Mouse (Mus musculus): ENCODE results near the gene Ulk4. TPM values are rescaled to one million over a fixed set of nuclear protein-coding genes. Genes with fewer than 3 reads are reported as not detected.

Ulk4 gene
- polyA plus RNA-seq, 2 experiments, result 0.40 to 30.5 TPM

GRCm38 (mm10) chr9:121265307-121265706 lies 11.7 kb downstream of the Ulk4 start:
- 51% methylated on average over 10 of the region's 10 CpGs for WGBS (ENCODE audit: insufficient replicate concordance)
- Histone ChIP-seq H3K36me3 (replicated peaks; ENCODE audit: control insufficient read depth, insufficient read depth, low read depth) (no peaks in the 10 kb centered on the region), H3K9ac (replicated peaks) (no peak overlapping the region), H3K4me3 (ENCODE audit: insufficient read depth in 1 of 2, low read depth in 2 of 2, low read length in 2 of 2) (no peak overlapping the region), H3K27me3 (ENCODE audit: control insufficient read depth, insufficient read depth, low read length) (no peaks in the 10 kb centered on the region), H3K27ac (no peak overlapping the region), H3K9me3 (ENCODE audit: control insufficient read depth, low read length) (no peaks in the 10 kb centered on the region), H3K4me2 (ENCODE audit: low read depth) (no peak overlapping the region), H3K4me1 (replicated peaks; ENCODE audit: control insufficient read depth in 2 of 2, insufficient read depth in 2 of 2, low read length in 1 of 2) (no peaks in the 10 kb centered on the region)
- ATAC-seq (ENCODE audit: insufficient read depth) (no peak), DNase-seq (ENCODE audit: low read depth in 3 of 3, low spot score in 3 of 3) (no peak)
- no peak for TF ChIP-seq EP300 (IDR thresholded peaks at IDR 0.05; ENCODE audit: low read depth)
- TF ChIP-seq CTCF (IDR thresholded peaks at IDR 0.05; ENCODE audit: low read depth), result no peak

GRCm38 (mm10) chr9:121257106-121257505 lies 19.9 kb downstream of the Ulk4 start:
- Histone ChIP-seq H3K27ac (no peak overlapping the region), H3K4me3 (ENCODE audit: insufficient read depth in 1 of 2, low read depth in 2 of 2, low read length in 2 of 2) (no peak overlapping the region), H3K4me1 (replicated peaks; ENCODE audit: control insufficient read depth in 2 of 2, insufficient read depth in 2 of 2, low read length in 1 of 2) (no peaks in the 10 kb centered on the region), H3K4me2 (ENCODE audit: low read depth) (no peak overlapping the region), H3K9ac (replicated peaks) (no peak overlapping the region), H3K36me3 (replicated peaks; ENCODE audit: control insufficient read depth, insufficient read depth, low read depth) (no peaks in the 10 kb centered on the region), H3K9me3 (ENCODE audit: control insufficient read depth, low read length) (no peaks in the 10 kb centered on the region), H3K27me3 (ENCODE audit: control insufficient read depth, insufficient read depth, low read length) (no peaks in the 10 kb centered on the region)
- 69% methylated on average over 9 of the region's 9 CpGs for WGBS (ENCODE audit: insufficient replicate concordance)
- ATAC-seq (ENCODE audit: insufficient read depth) (no peak), DNase-seq (ENCODE audit: low read depth in 3 of 3, low spot score in 3 of 3) (no peak)
- no peak for TF ChIP-seq CTCF (IDR thresholded peaks at IDR 0.05; ENCODE audit: low read depth)
- TF ChIP-seq EP300 (IDR thresholded peaks at IDR 0.05; ENCODE audit: low read depth), result no peak

GRCm38 (mm10) chr9:121254761-121255160 lies 22.2 kb downstream of the Ulk4 start:
- Histone ChIP-seq H3K27ac (no peak overlapping the region), H3K36me3 (replicated peaks; ENCODE audit: control insufficient read depth, insufficient read depth, low read depth) (no peaks in the 10 kb centered on the region), H3K4me3 (ENCODE audit: insufficient read depth in 1 of 2, low read depth in 2 of 2, low read length in 2 of 2) (no peak overlapping the region), H3K4me2 (ENCODE audit: low read depth) (no peak overlapping the region), H3K9ac (replicated peaks) (no peak overlapping the region), H3K27me3 (ENCODE audit: control insufficient read depth, insufficient read depth, low read length) (no peaks in the 10 kb centered on the region), H3K4me1 (replicated peaks; ENCODE audit: control insufficient read depth in 2 of 2, insufficient read depth in 2 of 2, low read length in 1 of 2) (no peaks in the 10 kb centered on the region), H3K9me3 (ENCODE audit: control insufficient read depth, low read length) (no peaks in the 10 kb centered on the region)
- TF ChIP-seq EP300 (IDR thresholded peaks at IDR 0.05; ENCODE audit: low read depth) (no peak), CTCF (IDR thresholded peaks at IDR 0.05; ENCODE audit: low read depth) (no peak)
- no peak for DNase-seq (ENCODE audit: low read depth in 3 of 3, low spot score in 3 of 3)
- WGBS (ENCODE audit: insufficient replicate concordance), result 83% methylated on average over 13 of the region's 13 CpGs
- no peak for ATAC-seq (ENCODE audit: insufficient read depth)

GRCm38 (mm10) chr9:121253983-121254382 lies 23.0 kb downstream of the Ulk4 start:
- Histone ChIP-seq H3K9ac (replicated peaks) (no peak overlapping the region), H3K4me1 (replicated peaks; ENCODE audit: control insufficient read depth in 2 of 2, insufficient read depth in 2 of 2, low read length in 1 of 2) (no peaks in the 10 kb centered on the region), H3K4me3 (ENCODE audit: insufficient read depth in 1 of 2, low read depth in 2 of 2, low read length in 2 of 2) (no peak overlapping the region), H3K27ac (no peak overlapping the region), H3K4me2 (ENCODE audit: low read depth) (no peak overlapping the region), H3K9me3 (ENCODE audit: control insufficient read depth, low read length) (no peaks in the 10 kb centered on the region), H3K27me3 (ENCODE audit: control insufficient read depth, insufficient read depth, low read length) (no peaks in the 10 kb centered on the region), H3K36me3 (replicated peaks; ENCODE audit: control insufficient read depth, insufficient read depth, low read depth) (no peaks in the 10 kb centered on the region)
- DNase-seq (ENCODE audit: low read depth in 3 of 3, low spot score in 3 of 3) (no peak), ATAC-seq (ENCODE audit: insufficient read depth) (no peak)
- 55% methylated on average over 2 of the region's 2 CpGs for WGBS (ENCODE audit: insufficient replicate concordance)
- TF ChIP-seq CTCF (IDR thresholded peaks at IDR 0.05; ENCODE audit: low read depth) (no peak), EP300 (IDR thresholded peaks at IDR 0.05; ENCODE audit: low read depth) (no peak)

- no peak for ATAC-seq (ENCODE audit: insufficient read depth)
- no peak for TF ChIP-seq EP300 (IDR thresholded peaks at IDR 0.05; ENCODE audit: low read depth)
- TF ChIP-seq CTCF (IDR thresholded peaks at IDR 0.05; ENCODE audit: low read depth), result no peak
- no peaks in the 10 kb centered on the region for H3K4me1 ChIP-seq (replicated peaks; ENCODE audit: control insufficient read depth in 2 of 2, insufficient read depth in 2 of 2, low read length in 1 of 2)
These were observed 26.1 kb downstream of the Ulk4 start for GRCm38 (mm10) chr9:121250854-121251253.

More at GRCm38 (mm10) chr9:121250854-121251253, 26.1 kb downstream of the Ulk4 start:
- no peak for DNase-seq (ENCODE audit: low read depth in 3 of 3, low spot score in 3 of 3)
- no peaks in the 10 kb centered on the region for H3K9me3 ChIP-seq (ENCODE audit: control insufficient read depth, low read length)
- 68% methylated on average over 11 of the region's 11 CpGs for WGBS (ENCODE audit: insufficient replicate concordance)
- H3K36me3 ChIP-seq (replicated peaks; ENCODE audit: control insufficient read depth, insufficient read depth, low read depth), result no peaks in the 10 kb centered on the region
- H3K9ac ChIP-seq (replicated peaks), result no peak overlapping the region
- H3K27ac ChIP-seq, result no peak overlapping the region
- no peaks in the 10 kb centered on the region for H3K27me3 ChIP-seq (ENCODE audit: control insufficient read depth, insufficient read depth, low read length)
- H3K4me2 ChIP-seq (ENCODE audit: low read depth), result no peak overlapping the region
- H3K4me3 ChIP-seq (ENCODE audit: insufficient read depth in 1 of 2, low read depth in 2 of 2, low read length in 2 of 2), result no peak overlapping the region
